Mouse (Mus musculus) MEL (cell line): ENCODE results near the gene Rnf182. TPM values are rescaled to one million over a fixed set of nuclear protein-coding genes. Genes with fewer than 3 reads are reported as not detected.

ENCODE experiments used
- DNase-seq: peaks from one replicate; pipeline ENCODE4 v3.0.0; 2011; ENCODE audit warnings: low read depth, low spot score
- H3K27ac ChIP-seq: 2 replicates; pipeline ENCODE4 v1.5.1; 2012; ENCODE audit warnings: low read depth, mild to moderate bottlenecking, control low read depth, low read length, moderate library complexity; ENCODE audit not compliant: control insufficient read depth
- H3K27me3 ChIP-seq, 2 experiments: fragments of 150-350 bp in 1 of 2; sonication (generic) in 1 of 2; 2 replicates each; pipeline ENCODE4 v1.6.1; 2012; ENCODE audit warnings: low read length in 2 of 2, mild to moderate bottlenecking in 2 of 2, improper control_type of control experiment in 1 of 2, moderate library complexity in 1 of 2; ENCODE audit not compliant: insufficient read depth in 2 of 2, control insufficient read depth in 1 of 2
- H3K36me3 ChIP-seq, 2 experiments: 2 replicates each; pipeline ENCODE4 v1.6.1; 2012 to 2014; ENCODE audit warnings: low read length in 2 of 2, improper control_type of control experiment in 1 of 2, inconsistent platforms in 1 of 2, mild to moderate bottlenecking in 1 of 2; ENCODE audit not compliant: insufficient read depth in 2 of 2, control insufficient read depth in 1 of 2
- H3K4me1 ChIP-seq, 2 experiments: fragments of 150-350 bp in 1 of 2; sonication (generic) in 1 of 2; 2 replicates each; pipeline ENCODE4 v1.6.1; 2012; ENCODE audit warnings: low read length in 2 of 2, improper control_type of control experiment in 1 of 2, mild to moderate bottlenecking in 1 of 2; ENCODE audit not compliant: insufficient read depth in 2 of 2, control insufficient read depth in 1 of 2
- H3K4me3 ChIP-seq, 2 experiments: fragments of 150-350 bp in 1 of 2; sonication (generic) in 1 of 2; 2 replicates each; pipeline ENCODE4 v1.5.1; 2012; ENCODE audit warnings: low read depth in 2 of 2, low read length in 2 of 2, mild to moderate bottlenecking in 2 of 2, moderate library complexity in 2 of 2, control low read depth in 1 of 2, improper control_type of control experiment in 1 of 2; ENCODE audit not compliant: control insufficient read depth in 1 of 2, insufficient read depth in 1 of 2
- H3K79me2 ChIP-seq: 2 replicates; pipeline ENCODE4 v1.6.1; 2012; ENCODE audit warnings: mild to moderate bottlenecking, low read length, moderate library complexity; ENCODE audit not compliant: control insufficient read depth, poor library complexity, insufficient read depth
- H3K9ac ChIP-seq: 2 replicates; pipeline ENCODE4 v1.6.1; 2012; ENCODE audit warnings: low read depth, mild to moderate bottlenecking, control low read depth, low read length, moderate library complexity; ENCODE audit not compliant: control insufficient read depth, poor library complexity, severe bottlenecking
- H3K9me3 ChIP-seq: fragments of 150-350 bp; sonication (generic); replicated peaks from 2 replicates; pipeline ENCODE4 v1.6.1; 2012; ENCODE audit warnings: mild to moderate bottlenecking, low read length, improper control_type of control experiment, moderate library complexity; ENCODE audit not compliant: insufficient read depth
- BHLHE40 ChIP-seq: IDR thresholded peaks from 2 replicates; pipeline ENCODE4 v1.6.1; 2012; ENCODE audit warnings: low read depth, mild to moderate bottlenecking, inconsistent platforms, low read length, improper control_type of control experiment, borderline replicate concordance
- CHD1 ChIP-seq: IDR thresholded peaks from 2 replicates; pipeline ENCODE4 v1.6.1; 2012; ENCODE audit warnings: low read depth, mild to moderate bottlenecking, inconsistent platforms, low read length, improper control_type of control experiment
- CHD2 ChIP-seq: IDR thresholded peaks from 2 replicates; pipeline ENCODE4 v1.6.1; 2011; ENCODE audit warnings: low read length, improper control_type of control experiment
- CTCF ChIP-seq, 3 experiments: IDR thresholded peaks in 2 of 3; conservative IDR thresholded peaks in 1 of 3; 2 replicates each; pipeline ENCODE4 v1.5.1; 2011 to 2012; ENCODE audit warnings: low read length in 3 of 3, low read depth in 2 of 3, mild to moderate bottlenecking in 2 of 3, improper control_type of control experiment in 1 of 3, inconsistent platforms in 1 of 3, mixed read lengths in 1 of 3, moderate library complexity in 1 of 3; ENCODE audit not compliant: control insufficient read depth in 1 of 3, insufficient read depth in 1 of 3, poor library complexity in 1 of 3, severe bottlenecking in 1 of 3
- EP300 ChIP-seq, 2 experiments: IDR thresholded peaks; 2 replicates each; pipeline ENCODE4 v1.6.1; 2011; ENCODE audit warnings: improper control_type of control experiment in 2 of 2, low read length in 2 of 2, low read depth in 1 of 2, mild to moderate bottlenecking in 1 of 2
- KAT2A ChIP-seq: conservative IDR thresholded peaks from 2 replicates; pipeline ENCODE4 v1.6.1; 2012; ENCODE audit warnings: low read depth, low read length, improper control_type of control experiment, inconsistent platforms
- MAX ChIP-seq: IDR thresholded peaks from 2 replicates; pipeline ENCODE4 v1.6.1; 2011; ENCODE audit warnings: low read length, improper control_type of control experiment
- MXI1 ChIP-seq: IDR thresholded peaks from 2 replicates; pipeline ENCODE4 v1.6.1; 2011; ENCODE audit warnings: mild to moderate bottlenecking, low read depth, low read length, improper control_type of control experiment
- MYC ChIP-seq: IDR thresholded peaks from 2 replicates; pipeline ENCODE4 v1.6.1; 2011; ENCODE audit warnings: low read depth, mild to moderate bottlenecking, low read length, improper control_type of control experiment, moderate library complexity
- NELFE ChIP-seq: IDR thresholded peaks from 2 replicates; pipeline ENCODE4 v1.6.1; 2011; ENCODE audit warnings: low read depth, low read length, improper control_type of control experiment
- NRF1 ChIP-seq: IDR thresholded peaks from 2 replicates; pipeline ENCODE4 v1.6.1; 2014; ENCODE audit warnings: low read depth, mild to moderate bottlenecking, inconsistent platforms, low read length, improper control_type of control experiment, moderate library complexity; ENCODE audit not compliant: poor library complexity, insufficient read depth, severe bottlenecking
- POLR2AphosphoS2 ChIP-seq: IDR thresholded peaks from 2 replicates; pipeline ENCODE4 v1.6.1; 2011; ENCODE audit warnings: low read length, improper control_type of control experiment
- RCOR1 ChIP-seq: IDR thresholded peaks from 2 replicates; pipeline ENCODE4 v1.6.1; 2012; ENCODE audit warnings: low read depth, mild to moderate bottlenecking, inconsistent platforms, low read length, improper control_type of control experiment
- TAL1 ChIP-seq: IDR thresholded peaks from 2 replicates; pipeline ENCODE4 v1.6.1; 2012; ENCODE audit warnings: mild to moderate bottlenecking, inconsistent platforms, low read length, moderate library complexity, mixed read lengths
- UBTF ChIP-seq: IDR thresholded peaks from 2 replicates; pipeline ENCODE4 v1.6.1; 2012; ENCODE audit warnings: low read depth, mild to moderate bottlenecking, inconsistent platforms, low read length, improper control_type of control experiment, moderate library complexity, borderline replicate concordance; ENCODE audit not compliant: insufficient read depth
- USF1 ChIP-seq: IDR thresholded peaks from 2 replicates; pipeline ENCODE4 v1.6.1; 2014; ENCODE audit warnings: low read depth, mild to moderate bottlenecking, inconsistent platforms, low read length, improper control_type of control experiment, moderate library complexity
- USF2 ChIP-seq, 2 experiments: IDR thresholded peaks; 2 replicates each; pipeline ENCODE4 v1.6.1; 2011 to 2012; ENCODE audit warnings: improper control_type of control experiment in 2 of 2, low read length in 2 of 2, borderline replicate concordance in 1 of 2, inconsistent platforms in 1 of 2, low read depth in 1 of 2, mild to moderate bottlenecking in 1 of 2; ENCODE audit not compliant: insufficient read depth in 1 of 2
- polyA plus RNA-seq, 2 experiments: library from polyadenylated mRNA; stranded (reverse) in 1 of 2; unstranded in 1 of 2; fragments of >175 nt in 1 of 2; fragments of >200 nt in 1 of 2; gene quantifications; 2 replicates each; pipeline versions ENCODE4 v1.2.1 to v1.2.4; 2012; ENCODE audit warnings: low replicate concordance in 2 of 2, low read depth in 1 of 2; ENCODE audit not compliant: insufficient read length in 2 of 2, insufficient read depth in 1 of 2, missing spikeins in 1 of 2
- total RNA-seq: library from RNA; depleted of rRNA; stranded (reverse); fragments of 300-350 nt; gene quantifications from 2 replicates; pipeline ENCODE4 v1.2.3, GENCODE M21; 2012

Gene Rnf182
- total and polyA plus RNA-seq, 3 experiments: 0.04 TPM; not detected in 2

- TF ChIP-seq KAT2A (no peak), NRF1 (no peak), MYC (no peak), NELFE (no peak), UBTF (no peak), USF1 (no peak), TAL1 (no peak), CTCF (IDR thresholded peaks at IDR 0.05 in 2 of 3, conservative IDR thresholded peaks at IDR 0.05 in 1 of 3; ENCODE audit: control insufficient read depth in 1 of 3, insufficient read depth in 1 of 3, low read depth in 2 of 3, low read length in 3 of 3, poor library complexity in 1 of 3, severe bottlenecking in 1 of 3) (no peak)
- H3K9me3 ChIP-seq: no peaks in the 10 kb centered on the region
Measured at GRCm38 (mm10) chr13:43696011-43696410, 80.5 kb downstream of the Rnf182 start.

GRCm38 (mm10) chr13:43698506-43698905 is 83.0 kb downstream of the Rnf182 start:
- Histone ChIP-seq H3K4me3 (no peak overlapping the region), H3K9me3 (no peaks in the 10 kb centered on the region), H3K9ac (no peak overlapping the region), H3K27ac (no peak overlapping the region), H3K4me1 (no peaks in the 10 kb centered on the region), H3K27me3 (no peaks in the 10 kb centered on the region), H3K36me3 (no peaks in the 10 kb centered on the region), H3K79me2 (no peaks in the 10 kb centered on the region)
- TF ChIP-seq TAL1: no peak
- no peak for TF ChIP-seq EP300 (IDR thresholded peaks at IDR 0.05; ENCODE audit: low read depth in 1 of 2, low read length in 2 of 2)
- no peak for TF ChIP-seq USF2 (IDR thresholded peaks at IDR 0.05; ENCODE audit: borderline replicate concordance in 1 of 2, insufficient read depth in 1 of 2, low read depth in 1 of 2, low read length in 2 of 2)
- TF ChIP-seq BHLHE40: no peak
- no peak for DNase-seq

More at GRCm38 (mm10) chr13:43696011-43696410, 80.5 kb downstream of the Rnf182 start:
- Histone ChIP-seq H3K4me1 (no peaks in the 10 kb centered on the region), H3K36me3 (no peaks in the 10 kb centered on the region), H3K79me2 (no peaks in the 10 kb centered on the region), H3K4me3 (no peak overlapping the region), H3K9ac (no peak overlapping the region), H3K27me3 (no peaks in the 10 kb centered on the region), H3K27ac (no peak overlapping the region)
- DNase-seq: no peak

GRCm38 (mm10) chr13:43703471-43703870 is 88.0 kb downstream of the Rnf182 start:
- H3K9me3 ChIP-seq: no peaks in the 10 kb centered on the region
- H3K4me1 ChIP-seq: no peaks in the 10 kb centered on the region
- H3K36me3 ChIP-seq: no peaks in the 10 kb centered on the region
- no peak overlapping the region for H3K27ac ChIP-seq
- no peak for TF ChIP-seq POLR2AphosphoS2
- TF ChIP-seq USF1: no peak
- no peak for TF ChIP-seq CHD1
- no peak for TF ChIP-seq RCOR1
- no peak for TF ChIP-seq CHD2
- TF ChIP-seq BHLHE40: no peak
- no peak for TF ChIP-seq EP300 (IDR thresholded peaks at IDR 0.05; ENCODE audit: low read depth in 1 of 2, low read length in 2 of 2)
- no peak for TF ChIP-seq MAX
- no peak for TF ChIP-seq MXI1
- TF ChIP-seq UBTF: no peak
- TF ChIP-seq NELFE: no peak
- H3K4me3 ChIP-seq: no peak overlapping the region
- no peaks in the 10 kb centered on the region for H3K27me3 ChIP-seq
- H3K79me2 ChIP-seq: no peaks in the 10 kb centered on the region
- no peak overlapping the region for H3K9ac ChIP-seq
- no peak for DNase-seq
